ENCODE assay signal across 8 mouse cellular contexts in genomic region chr10:79680606-79681495, GRCm38 (mm10). TPM values are rescaled to one million over a fixed set of nuclear protein-coding genes. Genes with fewer than 3 reads are reported as not detected.
A peak's percentile ranks its signal among the peaks of the same experiment; 100 is the strongest.
DNase-seq lines count a peak whose midpoint lies in the region; ATAC-seq and TF ChIP-seq lines count a peak whose summit lies in the region.

No protein-coding gene starts in this region.

- peak; percentile 74 for DNase-seq in heart, embryonic 10.5 days (ENCODE audit: low spot score)
- DNase-seq in heart, postnatal 14 days, result no peak
- no peak for DNase-seq in G1E (ENCODE audit: low spot score)
- no peak for DNase-seq in forebrain, embryonic 10.5 days (ENCODE audit: extremely low spot score, low spot score)
- DNase-seq in embryo, embryonic 9.5 days (ENCODE audit: extremely low spot score), result no peak
- no peak for DNase-seq in layer of hippocampus, adult 18-20 months (ENCODE audit: low spot score in 2 of 2)

- no peaks in the 10 kb centered on the region; the same call in 1 of the 2 replicates for H3K27me3 ChIP-seq in heart, embryonic 10.5 days (ENCODE audit: insufficient read depth, poor library complexity, severe bottlenecking)
- H3K27me3 ChIP-seq in G1E (ENCODE audit: insufficient read depth, low read length), result no peaks in the 10 kb centered on the region
- H3K27me3 ChIP-seq in forebrain, embryonic 10.5 days (ENCODE audit: poor library complexity, severe bottlenecking), result 0 out of 2 replicates have a peak, but pooled peaks cover under 1% of the 10 kb centered on the region
- H3K27me3 ChIP-seq in intestine, postnatal 0 days (replicated peaks; ENCODE audit: control insufficient read depth, insufficient read depth, low read length), result no peaks in the 10 kb centered on the region

- intact Hi-C loops in heart, postnatal 14 days (cut with DNase I), result no loop called here

- WGBS in heart, embryonic 10.5 days, result 33% methylated on average over 11 of the region's 11 CpGs
- 43% methylated on average over 11 of the region's 11 CpGs for WGBS in forebrain, embryonic 10.5 days
- 20% methylated on average over 11 of the region's 11 CpGs for WGBS in intestine, postnatal 0 days

- peak overlapping the region; percentile 60 for H3K4me2 ChIP-seq in intestine, postnatal 0 days (replicated peaks; ENCODE audit: low read depth)

- H3K4me1 ChIP-seq in heart, embryonic 10.5 days, result peaks cover 41% of the 10 kb centered on the region
- peaks cover 42% of the 10 kb centered on the region for H3K4me1 ChIP-seq in G1E (ENCODE audit: insufficient read depth, low read depth, low read length)
- H3K4me1 ChIP-seq in forebrain, embryonic 10.5 days, result peaks cover 37% of the 10 kb centered on the region
- no peaks in the 10 kb centered on the region; the same call in 1 of the 2 replicates for H3K4me1 ChIP-seq in intestine, postnatal 0 days (replicated peaks; ENCODE audit: control insufficient read depth, insufficient read depth, low read length)

- peaks cover 23% of the 10 kb centered on the region for H3K36me3 ChIP-seq in heart, embryonic 10.5 days
- H3K36me3 ChIP-seq in G1E (replicated peaks), result peaks cover 42% of the 10 kb centered on the region
- peaks cover 25% of the 10 kb centered on the region for H3K36me3 ChIP-seq in forebrain, embryonic 10.5 days (replicated peaks)
- peaks cover 20% of the 10 kb centered on the region for H3K36me3 ChIP-seq in intestine, postnatal 0 days (ENCODE audit: control insufficient read depth, insufficient read depth)

- no peaks in the 10 kb centered on the region for H3K9me3 ChIP-seq in heart, embryonic 10.5 days
- no peaks in the 10 kb centered on the region for H3K9me3 ChIP-seq in G1E (replicated peaks)
- H3K9me3 ChIP-seq in forebrain, embryonic 10.5 days, result no peaks in the 10 kb centered on the region
- H3K9me3 ChIP-seq in intestine, postnatal 0 days (ENCODE audit: control insufficient read depth), result no peaks in the 10 kb centered on the region

- peak overlapping the region; percentile 90 for H3K27ac ChIP-seq in heart, embryonic 10.5 days
- H3K27ac ChIP-seq in forebrain, embryonic 10.5 days, result peak overlapping the region; percentile 88
- H3K27ac ChIP-seq in intestine, postnatal 0 days (ENCODE audit: low read depth, low read length), result peak overlapping the region; percentile 17

- H3K9ac ChIP-seq in intestine, postnatal 0 days (ENCODE audit: low read depth, low read length), result 0 out of 2 replicates have a peak overlapping the region, but pooled peaks have one; percentile 23

- no peak for TF ChIP-seq CTCF in G1E (IDR thresholded peaks at IDR 0.05; ENCODE audit: low read depth, low read length)
- TF ChIP-seq CTCF in intestine, postnatal 0 days (IDR thresholded peaks at IDR 0.05; ENCODE audit: low read depth), result no peak

- ATAC-seq in G1E (ENCODE audit: extremely low read depth, insufficient number of reproducible peaks, low FRiP score, poor library complexity, severe bottlenecking), result no peak
- peak; percentile 15; the same call in 1 of the 2 replicates for ATAC-seq in intestine, postnatal 0 days
- peak; percentile 37; the same call in 1 of the 2 replicates for ATAC-seq in monocyte, adult 5-6 weeks (replicated peaks; ENCODE audit: insufficient number of reproducible peaks, low FRiP score, low TSS enrichment, poor library complexity, severe bottlenecking)

- peak overlapping the region; percentile 85 for H3K4me3 ChIP-seq in heart, embryonic 10.5 days
- H3K4me3 ChIP-seq in G1E (ENCODE audit: low read depth, low read length), result peak overlapping the region; percentile 92
- H3K4me3 ChIP-seq in forebrain, embryonic 10.5 days, result peak overlapping the region; percentile 95
- H3K4me3 ChIP-seq in intestine, postnatal 0 days (ENCODE audit: low read depth, low read length), result peak overlapping the region; percentile 72

RNA-seq across cellular contexts. Expression of gene Cdc34, which starts 1.1 kb away (rescaled TPM):
- polyA plus RNA-seq in heart, embryonic 10.5 days (2016; fragmentation: Nextera tagmentation; extraction: Ambion mirVana), result 188 and 215 TPM in 2 replicates
- total RNA-seq in heart, postnatal 14 days (2021), result 100 to 1,000 TPM; 158 to 159 TPM
- total RNA-seq in G1E (2014; fragmentation: Nextera tagmentation) (81.7 and 86.7 TPM in 2 replicates), G1E (2017) (132 and 136 TPM in 2 replicates)
- polyA plus RNA-seq in G1E (2012), result 492 and 603 TPM in 2 replicates
- 253 and 264 TPM in 2 replicates for polyA plus RNA-seq in forebrain, embryonic 10.5 days (2016; fragmentation: Nextera tagmentation; extraction: Ambion mirVana)
- 88.0 and 89.6 TPM in 2 replicates for polyA plus RNA-seq in intestine, postnatal 0 days (2015; fragmentation: Nextera tagmentation; extraction: Ambion mirVana)
- 76.0 to 109 TPM (median 89.7 TPM) in 3 replicates for total RNA-seq in monocyte, adult 5-6 weeks (2017)
- 10 to 100 TPM; 65.4 to 74.2 TPM for total RNA-seq in layer of hippocampus, adult 18-20 months (2021)

RNA-seq across cellular contexts. Expression of gene Gzmm, which starts 8.0 kb away (rescaled TPM):
- polyA plus RNA-seq in heart, embryonic 10.5 days (2016; fragmentation: Nextera tagmentation; extraction: Ambion mirVana), result 0.46 and 0.54 TPM in 2 replicates
- total RNA-seq in heart, postnatal 14 days (2021), result 1 to 10 TPM; 4.5 to 5.4 TPM
- total RNA-seq in G1E (2014; fragmentation: Nextera tagmentation) (not detected in 2 replicates), G1E (2017) (0.33 and 0.46 TPM in 2 replicates)
- 0.19 and 0.28 TPM in 2 replicates for polyA plus RNA-seq in G1E (2012)
- polyA plus RNA-seq in forebrain, embryonic 10.5 days (2016; fragmentation: Nextera tagmentation; extraction: Ambion mirVana), result 0.84 and 1.0 TPM in 2 replicates
- 0.16 and 0.26 TPM in 2 replicates for polyA plus RNA-seq in intestine, postnatal 0 days (2015; fragmentation: Nextera tagmentation; extraction: Ambion mirVana)
- 0.29 to 17.0 TPM (median 3.0 TPM) in 3 replicates for total RNA-seq in monocyte, adult 5-6 weeks (2017)
- total RNA-seq in layer of hippocampus, adult 18-20 months (2021), result 1 to 10 TPM; 3.3 to 3.6 TPM

RNA-seq across cellular contexts. Expression of gene Tpgs1, which starts 11.7 kb away (rescaled TPM):
- polyA plus RNA-seq in heart, embryonic 10.5 days (2016; fragmentation: Nextera tagmentation; extraction: Ambion mirVana), result 52.3 and 59.4 TPM in 2 replicates
- 10 to 100 TPM; 21.7 to 23.0 TPM for total RNA-seq in heart, postnatal 14 days (2021)
- total RNA-seq in G1E (2014; fragmentation: Nextera tagmentation), result 13.9 and 20.2 TPM in 2 replicates
- 11.6 and 15.5 TPM in 2 replicates for total RNA-seq in G1E (2017)
- polyA plus RNA-seq in G1E (2012), result 78.0 and 91.9 TPM in 2 replicates
- 59.7 and 63.8 TPM in 2 replicates for polyA plus RNA-seq in forebrain, embryonic 10.5 days (2016; fragmentation: Nextera tagmentation; extraction: Ambion mirVana)
- 47.6 and 48.5 TPM in 2 replicates for polyA plus RNA-seq in intestine, postnatal 0 days (2015; fragmentation: Nextera tagmentation; extraction: Ambion mirVana)
- total RNA-seq in monocyte, adult 5-6 weeks (2017), result 8.9 to 28.4 TPM (median 25.4 TPM) in 3 replicates
- 10 to 100 TPM; 64.4 to 68.5 TPM for total RNA-seq in layer of hippocampus, adult 18-20 months (2021)

RNA-seq across cellular contexts. Expression of gene Madcam1, which starts 16.5 kb away (rescaled TPM):
- 0.38 and 1.3 TPM in 2 replicates for polyA plus RNA-seq in heart, embryonic 10.5 days (2016; fragmentation: Nextera tagmentation; extraction: Ambion mirVana)
- under 1 TPM in 1 of 2 experiments, not detected in 1; 0.37 TPM for total RNA-seq in heart, postnatal 14 days (2021)
- total RNA-seq in G1E (2014; fragmentation: Nextera tagmentation) (not detected in 2 replicates), G1E (2017) (not detected in 2 replicates)
- not detected in 2 replicates for polyA plus RNA-seq in G1E (2012)
- polyA plus RNA-seq in forebrain, embryonic 10.5 days (2016; fragmentation: Nextera tagmentation; extraction: Ambion mirVana), result 0.90 and 1.5 TPM in 2 replicates
- 15.6 and 16.9 TPM in 2 replicates for polyA plus RNA-seq in intestine, postnatal 0 days (2015; fragmentation: Nextera tagmentation; extraction: Ambion mirVana)
- total RNA-seq in monocyte, adult 5-6 weeks (2017), result not detected in 3 replicates
- total RNA-seq in layer of hippocampus, adult 18-20 months (2021), result not detected

RNA-seq across cellular contexts. Expression of gene Bsg, which starts 23.4 kb away (rescaled TPM):
- polyA plus RNA-seq in heart, embryonic 10.5 days (2016; fragmentation: Nextera tagmentation; extraction: Ambion mirVana), result 1,251 and 1,319 TPM in 2 replicates
- total RNA-seq in heart, postnatal 14 days (2021), result 1,000 to 10,000 TPM; 1,285 to 1,330 TPM
- total RNA-seq in G1E (2014; fragmentation: Nextera tagmentation) (742 and 832 TPM in 2 replicates), G1E (2017) (308 and 330 TPM in 2 replicates)
- 872 and 1,137 TPM in 2 replicates for polyA plus RNA-seq in G1E (2012)
- polyA plus RNA-seq in forebrain, embryonic 10.5 days (2016; fragmentation: Nextera tagmentation; extraction: Ambion mirVana), result 598 and 623 TPM in 2 replicates
- polyA plus RNA-seq in intestine, postnatal 0 days (2015; fragmentation: Nextera tagmentation; extraction: Ambion mirVana), result 888 and 937 TPM in 2 replicates
- 158 to 185 TPM (median 179 TPM) in 3 replicates for total RNA-seq in monocyte, adult 5-6 weeks (2017)
- 100 to 1,000 TPM; 554 to 566 TPM for total RNA-seq in layer of hippocampus, adult 18-20 months (2021)

Comparison
In these comparisons a context has a peak if more than half of its experiments do, and no peak if none do; other contexts are left out.
1. H3K27ac ChIP-seq: peak in every context shown above with its lines; median percentile 90 in heart, embryonic 10.5 days; 88 in forebrain, embryonic 10.5 days; 17 in intestine, postnatal 0 days.